Mouse (Mus musculus) right cerebral cortex, adult 18-20 months (tissue): ENCODE measurements around the gene Tsr1.

Source experiments
- DNase-seq: peaks from one replicate; pipeline ENCODE4 v3.0.0; 2022; ENCODE audit warnings: mixed read lengths

The Tsr1 gene

DNA sequence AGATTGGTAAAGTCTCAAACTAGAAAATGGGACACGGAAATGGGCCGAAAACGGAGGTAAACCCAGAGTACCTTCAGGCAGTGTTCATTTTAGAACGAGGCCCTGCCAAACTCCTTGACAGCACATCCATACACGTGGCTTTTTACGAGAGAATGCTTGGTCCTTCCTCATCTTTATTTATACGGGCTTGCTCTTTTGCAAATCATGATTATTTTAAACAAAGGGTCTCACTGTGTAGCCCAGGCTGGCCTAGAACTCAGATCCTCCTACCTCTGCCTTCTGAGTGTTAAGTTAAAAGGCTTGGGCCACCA lies 601 bp downstream of the Tsr1 start:
- DNase-seq = no peak

GRCm38 (mm10) chr11:74901555-74901954 lies 3.7 kb downstream of the Tsr1 start:
- no peak for DNase-seq

GRCm38 (mm10) chr11:74902416-74902815 lies 4.5 kb downstream of the Tsr1 start:
- no peak for DNase-seq

DNA sequence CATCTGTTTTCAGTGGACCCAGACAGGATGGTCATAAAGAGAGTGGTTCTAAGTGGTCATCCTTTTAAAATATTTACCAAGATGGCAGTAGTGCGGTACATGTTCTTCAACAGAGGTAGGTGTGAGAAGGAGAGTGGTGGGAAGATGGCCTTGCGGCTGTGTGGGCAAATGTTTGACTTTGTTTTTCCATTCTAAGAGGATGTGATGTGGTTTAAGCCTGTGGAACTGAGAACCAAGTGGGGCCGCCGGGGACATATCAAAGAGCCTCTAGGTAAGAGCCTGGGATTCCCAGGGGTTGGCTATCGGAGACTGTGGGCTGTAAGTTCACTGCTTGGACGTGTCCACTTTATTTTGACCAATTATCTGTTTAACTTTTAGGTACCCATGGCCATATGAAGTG lies 10.0 kb downstream of the Tsr1 start:
- DNase-seq = no peak

DNA sequence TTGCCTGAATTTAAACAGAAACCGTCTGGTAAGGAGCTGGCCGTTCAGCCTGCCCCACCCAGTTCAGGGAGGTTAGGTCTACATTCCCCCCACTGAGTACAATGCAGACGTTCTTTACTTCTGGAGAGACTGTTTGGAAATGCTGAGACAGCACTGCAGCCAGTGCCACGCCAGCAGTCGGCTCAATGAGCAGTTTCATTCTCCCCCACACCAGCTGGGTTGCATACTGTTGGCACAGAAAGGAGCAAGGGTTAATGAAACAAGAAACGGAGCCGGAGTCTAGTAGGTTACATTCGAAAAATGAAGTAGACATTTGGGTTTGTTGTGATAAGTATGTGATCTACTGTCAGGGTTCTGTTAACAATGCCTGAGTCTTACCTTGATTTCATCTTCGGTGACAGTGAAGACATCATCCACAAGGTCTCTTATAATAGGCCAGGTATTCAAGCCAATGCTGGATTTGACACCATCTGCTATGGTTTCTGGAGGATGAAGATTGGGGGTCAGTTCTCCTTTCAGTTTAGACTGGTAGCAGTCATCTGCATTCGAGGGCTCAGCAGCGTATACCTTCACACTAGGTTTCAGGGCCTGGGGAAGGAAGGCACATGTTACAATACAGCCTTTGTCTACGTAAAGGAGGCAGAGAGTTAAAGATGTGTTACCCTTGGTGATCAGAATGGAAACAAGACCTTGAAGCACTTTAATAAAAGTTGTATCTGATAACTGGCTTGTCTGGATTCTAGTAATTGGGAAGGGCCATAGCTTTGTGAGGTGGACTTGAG lies 10.9 kb downstream of the Tsr1 start:
- peak; percentile 14 for DNase-seq

GRCm38 (mm10) chr11:74909978-74910377 lies 12.1 kb downstream of the Tsr1 start:
- no peak for DNase-seq

DNA sequence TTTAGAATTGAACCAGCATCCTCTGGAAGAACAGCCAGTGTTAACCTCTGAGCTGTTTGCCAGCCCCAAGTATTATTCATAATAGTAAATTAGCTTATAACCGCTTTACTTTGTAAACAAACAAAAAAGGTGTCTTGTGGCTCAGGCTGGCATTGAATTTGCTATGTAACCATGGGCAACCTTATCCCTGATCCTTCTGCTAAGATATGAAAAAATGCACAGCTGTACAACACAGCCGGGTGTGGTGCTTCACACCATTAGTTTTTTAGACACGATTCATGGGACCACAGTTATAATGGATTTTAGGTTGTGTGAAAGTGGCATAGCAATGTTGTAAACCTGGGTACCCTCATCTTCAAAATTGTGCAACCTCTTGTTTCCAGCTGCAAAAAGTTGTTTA lies 14.6 kb downstream of the Tsr1 start:
- no peak for DNase-seq

DNA sequence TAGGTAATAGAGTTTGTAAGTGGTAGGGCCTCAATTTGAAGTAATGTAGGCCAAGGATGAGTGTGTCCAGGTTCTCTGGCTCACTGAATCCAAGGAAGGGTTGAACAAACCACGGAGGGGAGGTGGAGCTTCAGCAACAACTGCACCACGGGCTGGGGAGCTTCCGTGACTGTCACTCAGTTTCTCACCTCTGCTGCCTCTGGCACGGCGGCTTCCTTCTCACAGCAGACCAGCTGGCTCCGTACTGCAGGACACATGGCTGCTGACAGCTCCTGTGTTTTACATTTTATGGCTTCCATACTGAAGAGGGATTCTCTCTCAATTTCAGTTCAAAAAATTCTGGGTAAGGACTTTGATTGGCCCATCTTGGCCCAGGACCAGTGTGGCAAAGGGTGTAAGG lies 21.4 kb downstream of the Tsr1 start:
- DNase-seq = peak; percentile 49

DNA sequence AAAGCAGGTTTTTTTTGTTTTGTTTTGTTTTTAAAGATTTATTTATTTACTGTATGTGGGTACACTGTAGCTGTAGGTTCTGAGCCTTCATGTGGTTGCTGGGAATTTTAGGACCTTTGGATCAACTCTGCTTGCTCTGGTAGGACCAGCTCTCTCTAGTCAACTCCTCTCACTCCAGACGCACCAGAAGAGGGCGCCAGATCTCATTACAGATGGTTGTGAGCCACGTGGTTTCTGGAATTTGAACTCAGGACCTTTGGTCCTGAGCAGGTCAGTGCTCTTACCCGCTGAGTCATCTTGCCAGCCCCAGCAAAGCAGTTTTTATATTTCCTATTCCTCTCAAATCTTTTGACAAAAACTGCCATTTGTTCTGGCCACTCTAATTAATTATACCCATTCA lies 26.3 kb downstream of the Tsr1 start:
- no peak for DNase-seq

GRCm38 (mm10) chr11:74925577-74926387 lies 27.9 kb downstream of the Tsr1 start, which contains the start of the genes Smg6 and Srr:
TSS of gene Smg6 (plus strand) at chr11:74925823.
TSS of gene Srr (minus strand) at chr11:74925948.
- DNase-seq = peak; percentile 94

DNA sequence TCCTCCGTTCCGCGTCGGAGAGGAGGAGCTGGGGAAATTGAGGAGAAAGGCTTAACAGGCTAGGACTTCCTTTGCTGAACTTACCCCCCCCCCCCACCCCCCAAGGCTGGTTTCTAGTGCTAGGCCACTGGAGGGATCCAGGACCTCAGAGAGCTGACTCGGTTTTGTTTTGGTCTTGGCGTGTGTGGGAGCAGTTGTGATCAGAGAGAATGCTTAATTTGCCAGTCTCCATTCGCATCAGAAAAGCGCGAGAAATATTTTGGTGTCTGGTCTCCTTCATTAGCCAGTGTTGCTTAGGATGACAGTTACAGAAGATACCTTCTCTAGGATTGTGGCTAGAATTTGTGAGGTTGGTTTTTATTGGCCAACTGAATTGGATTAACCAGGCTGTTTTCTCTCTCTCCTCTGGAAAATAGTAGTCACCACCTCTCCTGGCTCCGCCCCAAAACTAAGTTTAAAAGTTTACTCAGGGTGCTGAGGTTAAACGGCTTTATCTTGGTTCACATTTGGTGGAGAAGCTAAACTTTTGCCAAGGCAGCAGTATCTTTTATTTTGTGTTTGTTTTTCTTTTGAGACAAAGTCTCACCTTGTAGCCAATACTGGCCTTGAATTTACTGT lies 28.6 kb downstream of the Tsr1 start:
- DNase-seq = no peak

- no peak for DNase-seq
Measured at GRCm38 (mm10) chr11:74927236-74927725, 29.4 kb downstream of the Tsr1 start.

GRCm38 (mm10) chr11:74929111-74929510 lies 31.2 kb downstream of the Tsr1 start:
- no peak for DNase-seq

DNA sequence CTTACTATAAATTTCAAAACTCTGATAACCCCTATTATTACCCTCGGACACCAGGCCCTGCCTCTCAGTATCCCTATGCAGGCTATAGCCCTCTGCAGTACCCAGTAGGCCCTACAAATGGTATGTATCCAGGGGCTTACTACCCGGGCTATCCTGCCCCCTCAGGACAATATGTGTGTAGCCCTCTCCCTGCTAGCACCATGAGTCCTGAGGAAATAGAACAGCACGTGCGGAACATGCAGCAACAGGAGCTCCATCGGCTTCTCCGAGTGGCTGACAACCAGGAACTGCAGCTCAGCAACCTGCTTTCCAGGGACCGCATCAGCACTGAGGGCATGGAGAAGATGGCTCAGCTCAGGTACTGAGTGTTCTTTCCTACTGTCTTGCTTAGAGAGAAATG lies 32.5 kb downstream of the Tsr1 start:
- no peak for DNase-seq

- DNase-seq = no peak
Measured at GRCm38 (mm10) chr11:74946348-74946747, 48.5 kb downstream of the Tsr1 start.

DNA sequence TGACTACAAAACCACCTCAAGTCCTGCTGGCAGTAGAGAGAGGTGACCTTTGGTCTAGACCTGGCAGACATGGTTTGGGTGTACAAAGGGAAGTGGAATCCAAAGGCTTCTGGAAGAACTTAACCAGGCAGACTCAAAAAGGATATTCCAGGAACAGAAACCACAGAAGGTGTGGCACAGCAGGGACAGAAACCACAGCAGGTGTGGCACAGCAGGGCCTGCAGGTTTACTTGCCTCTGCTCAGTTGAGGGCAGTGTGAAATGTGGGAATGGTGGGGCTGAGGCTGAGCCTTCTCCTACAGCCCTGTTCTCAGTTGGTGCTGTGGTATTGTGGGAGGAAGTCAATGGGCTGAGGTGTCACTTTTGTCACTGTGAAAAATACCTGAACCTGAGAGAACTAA lies 57.0 kb downstream of the Tsr1 start:
- DNase-seq = no peak

GRCm38 (mm10) chr11:74956006-74956405 lies 58.1 kb downstream of the Tsr1 start:
- no peak for DNase-seq

DNA sequence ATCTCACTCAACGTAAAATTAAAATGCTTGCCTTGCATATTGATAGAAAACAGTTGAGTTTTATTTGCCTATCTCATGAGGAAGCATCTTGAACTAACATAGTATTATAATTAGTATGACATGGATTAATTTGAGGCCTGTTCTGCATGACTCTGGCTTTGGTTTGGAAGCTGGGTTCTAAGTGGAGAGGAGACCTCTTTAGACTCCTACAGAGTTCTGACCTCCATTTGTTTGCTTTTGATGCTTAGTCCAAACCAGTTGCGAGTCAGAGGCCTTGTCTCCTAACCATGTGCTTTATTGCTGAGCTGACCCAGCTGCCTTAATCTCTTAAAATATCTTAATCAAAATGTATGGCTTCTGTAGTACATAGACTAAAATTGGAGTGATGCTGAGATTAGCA lies 59.7 kb downstream of the Tsr1 start:
- no peak for DNase-seq
